Mouse (Mus musculus) v-Abl transformed pro-B cells (cell line): ENCODE data around the gene Rbm5.

Experiments
- in situ Hi-C, 2 experiments: fragments of 400-800 bp; cut with MboI; formaldehyde crosslinking; loops; one replicate each; pipeline ENCODE4 v1.15.1; 2025; ENCODE audit not compliant: unreplicated experiment in 2 of 2

The Rbm5 gene

GRCm38 (mm10) chr9:107735356-107736184 lies 35.2 kb downstream of the Rbm5 start:
- in situ Hi-C loops, result loop anchor here (5.0 kb wide), 5 partner anchors 48 to 138 kb away; partner anchors contain the start of gene Sema3b (in 1 of the 2)

- in situ Hi-C loops, result no loop called here
Measured at GRCm38 (mm10) chr9:107734567-107734971, 36.2 kb downstream of the Rbm5 start.

- in situ Hi-C loops, result no loop called here
Measured at GRCm38 (mm10) chr9:107729709-107730108, 41.1 kb downstream of the Rbm5 start.

GRCm38 (mm10) chr9:107728919-107729670 lies 41.7 kb downstream of the Rbm5 start:
- in situ Hi-C loops, result no loop called here

- in situ Hi-C loops, result no loop called here
Measured at GRCm38 (mm10) chr9:107727041-107727440, 43.8 kb downstream of the Rbm5 start.

GRCm38 (mm10) chr9:107724796-107725195 lies 46.0 kb downstream of the Rbm5 start:
- in situ Hi-C loops, result no loop called here

- in situ Hi-C loops, result no loop called here
Measured at GRCm38 (mm10) chr9:107723794-107724531, 46.8 kb downstream of the Rbm5 start.

GRCm38 (mm10) chr9:107723292-107723691 lies 47.5 kb downstream of the Rbm5 start:
- in situ Hi-C loops, result no loop called here

- in situ Hi-C loops, result no loop called here
Measured at GRCm38 (mm10) chr9:107718781-107719540, 51.8 kb downstream of the Rbm5 start.

- in situ Hi-C loops, result no loop called here
Measured at GRCm38 (mm10) chr9:107716951-107717350, 53.8 kb downstream of the Rbm5 start.

GRCm38 (mm10) chr9:107715632-107716031 lies 55.2 kb downstream of the Rbm5 start:
- in situ Hi-C loops, result no loop called here

GRCm38 (mm10) chr9:107714221-107714952 lies 56.4 kb downstream of the Rbm5 start:
- in situ Hi-C loops, result no loop called here

GRCm38 (mm10) chr9:107709697-107710483 lies 60.9 kb downstream of the Rbm5 start, which contains the start of gene Sema3f:
Gene Sema3f, minus strand, starts transcription at chr9:107710475.
- in situ Hi-C loops, result no loop called here

GRCm38 (mm10) chr9:107709096-107709696 lies 61.6 kb downstream of the Rbm5 start:
- in situ Hi-C loops, result no loop called here

- in situ Hi-C loops, result no loop called here
Measured at GRCm38 (mm10) chr9:107708439-107709095, 62.2 kb downstream of the Rbm5 start.

- in situ Hi-C loops, result no loop called here
Measured at GRCm38 (mm10) chr9:107707701-107708438, 62.9 kb downstream of the Rbm5 start.

- in situ Hi-C loops, result no loop called here
Measured at GRCm38 (mm10) chr9:107706781-107707211, 64.0 kb downstream of the Rbm5 start.
